Mouse (Mus musculus) CH12.LX (cell line): ENCODE results near the gene Stat2. TPM values are rescaled to one million over a fixed set of nuclear protein-coding genes. Genes with fewer than 3 reads are reported as not detected.

ENCODE experiments used
- DNase-seq: peaks from one replicate; pipeline ENCODE4 v3.0.0-alpha.2; 2013; ENCODE audit errors: extremely low read depth
- H3K27ac ChIP-seq: 2 replicates; pipeline ENCODE4 v1.5.1; 2012; ENCODE audit warnings: low read depth, mild to moderate bottlenecking, control low read depth, moderate library complexity; ENCODE audit not compliant: insufficient read depth
- H3K27me3 ChIP-seq: replicated peaks from 2 replicates; pipeline ENCODE3; 2012; ENCODE audit warnings: inconsistent platforms
- H3K36me3 ChIP-seq, 2 experiments: replicated peaks in 1 of 2; 2 replicates each; pipeline versions ENCODE3 to v1.6.1; 2012; ENCODE audit warnings: inconsistent platforms in 1 of 2, low read length in 1 of 2, mild to moderate bottlenecking in 1 of 2, mixed read lengths in 1 of 2, moderate library complexity in 1 of 2; ENCODE audit not compliant: control insufficient read depth in 1 of 2, insufficient read depth in 1 of 2
- H3K4me1 ChIP-seq, 2 experiments: 2 replicates each; pipeline ENCODE4 v1.6.1; 2012; ENCODE audit warnings: inconsistent platforms in 1 of 2, moderate library complexity in 1 of 2; ENCODE audit not compliant: insufficient read depth in 2 of 2, control insufficient read depth in 1 of 2
- H3K4me2 ChIP-seq: 2 replicates; pipeline ENCODE4 v1.6.1; 2012; ENCODE audit warnings: low read depth, mild to moderate bottlenecking, control low read depth; ENCODE audit not compliant: poor library complexity, insufficient read depth, severe bottlenecking
- H3K4me3 ChIP-seq, 3 experiments: fragments of 150-350 bp in 1 of 3; sonication (generic) in 1 of 3; replicated peaks in 1 of 3; 2 replicates each; pipeline versions ENCODE3 to v1.5.1; 2011 to 2012; ENCODE audit warnings: low read depth in 2 of 3, low read length in 2 of 3, mild to moderate bottlenecking in 2 of 3, moderate library complexity in 2 of 3, control low read depth in 1 of 3, improper control_type of control experiment in 1 of 3, inconsistent platforms in 1 of 3, mixed read lengths in 1 of 3; ENCODE audit not compliant: poor library complexity in 1 of 3
- H3K79me2 ChIP-seq: replicated peaks from 2 replicates; pipeline ENCODE4 v1.6.1; 2012; ENCODE audit warnings: mild to moderate bottlenecking, moderate library complexity; ENCODE audit not compliant: control insufficient read depth, poor library complexity, insufficient read depth, severe bottlenecking; ENCODE audit errors: extremely low read depth
- H3K9ac ChIP-seq: 2 replicates; pipeline ENCODE4 v1.6.1; 2012; ENCODE audit warnings: low read depth, mild to moderate bottlenecking, control low read depth, moderate library complexity; ENCODE audit not compliant: insufficient read depth
- H3K9me3 ChIP-seq: replicated peaks from 2 replicates; pipeline ENCODE3; 2012; ENCODE audit warnings: low read length, inconsistent platforms, mixed read lengths
- BHLHE40 ChIP-seq: IDR thresholded peaks from 2 replicates; pipeline ENCODE4 v1.6.1; 2011; ENCODE audit warnings: mild to moderate bottlenecking, low read depth, low read length, improper control_type of control experiment
- CHD1 ChIP-seq: IDR thresholded peaks from 2 replicates; pipeline ENCODE4 v1.6.1; 2012; ENCODE audit warnings: low read depth, low read length, improper control_type of control experiment, inconsistent platforms
- CHD2 ChIP-seq: IDR thresholded peaks from 2 replicates; pipeline ENCODE4 v1.6.1; 2011; ENCODE audit warnings: low read length, improper control_type of control experiment
- CTCF ChIP-seq, 2 experiments: IDR thresholded peaks in 1 of 2; conservative IDR thresholded peaks in 1 of 2; 2 replicates each; pipeline ENCODE4 v1.5.1; 2011 to 2012; ENCODE audit warnings: low read depth in 2 of 2, low read length in 2 of 2, improper control_type of control experiment in 1 of 2, inconsistent platforms in 1 of 2, mild to moderate bottlenecking in 1 of 2, moderate library complexity in 1 of 2
- E2F4 ChIP-seq: IDR thresholded peaks from 2 replicates; pipeline ENCODE4 v1.6.1; 2011; ENCODE audit warnings: low read depth, low read length, improper control_type of control experiment; ENCODE audit not compliant: insufficient replicate concordance
- ELF1 ChIP-seq: IDR thresholded peaks from 2 replicates; pipeline ENCODE4 v1.6.1; 2014; ENCODE audit warnings: low read depth, mild to moderate bottlenecking, inconsistent platforms, low read length, improper control_type of control experiment
- EP300 ChIP-seq: IDR thresholded peaks from 2 replicates; pipeline ENCODE4 v1.6.1; 2011; ENCODE audit warnings: low read length, improper control_type of control experiment
- ETS1 ChIP-seq: conservative IDR thresholded peaks from 2 replicates; pipeline ENCODE4 v1.6.1; 2012; ENCODE audit warnings: low read depth, mild to moderate bottlenecking, inconsistent platforms, low read length, improper control_type of control experiment, moderate library complexity
- HCFC1 ChIP-seq: IDR thresholded peaks from 2 replicates; pipeline ENCODE4 v1.6.1; 2012; ENCODE audit warnings: low read depth, mild to moderate bottlenecking, inconsistent platforms, low read length, improper control_type of control experiment
- KAT2A ChIP-seq: IDR thresholded peaks from 2 replicates; pipeline ENCODE4 v1.6.1; 2012; ENCODE audit warnings: low read length, improper control_type of control experiment, inconsistent platforms; ENCODE audit not compliant: insufficient replicate concordance
- MAFK ChIP-seq: IDR thresholded peaks from 2 replicates; pipeline ENCODE4 v1.6.1; 2011; ENCODE audit warnings: low read length, improper control_type of control experiment; ENCODE audit not compliant: insufficient replicate concordance
- MAX ChIP-seq: IDR thresholded peaks from 2 replicates; pipeline ENCODE4 v1.6.1; 2011; ENCODE audit warnings: low read length, improper control_type of control experiment
- MAZ ChIP-seq: IDR thresholded peaks from 2 replicates; pipeline ENCODE4 v1.6.1; 2012; ENCODE audit warnings: low read depth, mild to moderate bottlenecking, inconsistent platforms, low read length, improper control_type of control experiment, moderate library complexity
- MEF2A ChIP-seq: IDR thresholded peaks from 2 replicates; pipeline ENCODE4 v1.6.1; 2014; ENCODE audit warnings: low read depth, mild to moderate bottlenecking, inconsistent platforms, low read length, improper control_type of control experiment, borderline replicate concordance
- MXI1 ChIP-seq: IDR thresholded peaks from 2 replicates; pipeline ENCODE4 v1.6.1; 2011; ENCODE audit warnings: mild to moderate bottlenecking, low read depth, low read length, improper control_type of control experiment
- MYC ChIP-seq: IDR thresholded peaks from 2 replicates; pipeline ENCODE4 v1.6.1; 2011; ENCODE audit warnings: low read depth, mild to moderate bottlenecking, improper control_type of control experiment, low read length
- NELFE ChIP-seq: IDR thresholded peaks from 2 replicates; pipeline ENCODE4 v1.6.1; 2011; ENCODE audit warnings: low read depth, low read length, improper control_type of control experiment
- PAX5 ChIP-seq: IDR thresholded peaks from 2 replicates; pipeline ENCODE4 v1.6.1; 2012; ENCODE audit warnings: low read length, inconsistent platforms, mixed read lengths
- RAD21 ChIP-seq: IDR thresholded peaks from 2 replicates; pipeline ENCODE4 v1.6.1; 2011; ENCODE audit warnings: low read depth, mild to moderate bottlenecking, low read length, improper control_type of control experiment, moderate library complexity
- RCOR1 ChIP-seq: conservative IDR thresholded peaks from 2 replicates; pipeline ENCODE4 v1.6.1; 2012; ENCODE audit warnings: low read depth, mild to moderate bottlenecking, inconsistent platforms, low read length, improper control_type of control experiment
- SIN3A ChIP-seq: IDR thresholded peaks from 2 replicates; pipeline ENCODE4 v1.6.1; 2012; ENCODE audit warnings: low read length, improper control_type of control experiment, inconsistent platforms
- TBP ChIP-seq: conservative IDR thresholded peaks from 2 replicates; pipeline ENCODE4 v1.6.1; 2011; ENCODE audit warnings: low read depth, low read length, improper control_type of control experiment
- UBTF ChIP-seq: IDR thresholded peaks from 2 replicates; pipeline ENCODE4 v1.6.1; 2012; ENCODE audit warnings: low read depth, mild to moderate bottlenecking, inconsistent platforms, low read length, improper control_type of control experiment, moderate library complexity
- USF2 ChIP-seq: conservative IDR thresholded peaks from 2 replicates; pipeline ENCODE4 v1.6.1; 2011; ENCODE audit warnings: low read depth, low read length, improper control_type of control experiment
- ZC3H11A ChIP-seq: IDR thresholded peaks from 2 replicates; pipeline ENCODE4 v1.6.1; 2012; ENCODE audit warnings: low read depth, mild to moderate bottlenecking, inconsistent platforms, low read length, improper control_type of control experiment
- ZMIZ1 ChIP-seq: IDR thresholded peaks from 2 replicates; pipeline ENCODE4 v1.6.1; 2012; ENCODE audit warnings: low read depth, mild to moderate bottlenecking, inconsistent platforms, low read length, improper control_type of control experiment
- ZNF384 ChIP-seq: IDR thresholded peaks from 2 replicates; pipeline ENCODE4 v1.6.1; 2012; ENCODE audit warnings: low read depth, low read length, improper control_type of control experiment, inconsistent platforms
- dilution Hi-C: fragments of 300-500 bp; cut with MboI; formaldehyde crosslinking; loops from 2 replicates; pipeline ENCODE4 v1.14.3; 2020; ENCODE audit warnings: low sequenced_read_pairs; ENCODE audit not compliant: extremely low pct_unique_long_range_greater_than_20kb, extremely low pct_ligation_motif_present
- in situ Hi-C: fragments of 300-500 bp; cut with MboI; formaldehyde crosslinking; loops from 3 replicates; pipeline ENCODE4 v1.14.3; 2019; ENCODE audit warnings: low sequenced_read_pairs, low pct_ligation_motif_present, low pct_unique_long_range_greater_than_20kb, mixed read lengths
- polyA plus RNA-seq: library from polyadenylated mRNA; unstranded; fragments of >175 nt; gene quantifications from 2 replicates; pipeline ENCODE4 v1.2.1, GENCODE M21; 2012; ENCODE audit warnings: low read depth; ENCODE audit not compliant: insufficient read length
- total RNA-seq, 2 experiments: library from RNA; depleted of rRNA; stranded (reverse); fragments of 300-350 nt in 1 of 2; fragments of >200 nt in 1 of 2; gene quantifications; 2 replicates each; pipeline ENCODE4 v1.2.3; 2012 to 2014

Stat2 gene
- total and polyA plus RNA-seq, 3 experiments: 3.3 to 14.6 (median 12.5) TPM

GRCm38 (mm10) chr10:128310902-128311301 lies 40.5 kb downstream of the Stat2 start:
- H3K27ac ChIP-seq: no peak overlapping the region
- dilution Hi-C loops (no loop called here), in situ Hi-C loops (no loop called here)

GRCm38 (mm10) chr10:128315578-128315977 lies 45.2 kb downstream of the Stat2 start:
- no peak for DNase-seq
- in situ Hi-C loops (no loop called here), dilution Hi-C loops (no loop called here)
- Histone ChIP-seq H3K4me1 (peaks cover 0 to 6% of the 10 kb centered on the region in 2 experiments; a peak in 1 of 4 replicates), H3K36me3 (peaks cover 70 to 87% of the 10 kb centered on the region in 2 experiments)
- no peak for TF ChIP-seq MYC
- no peak for TF ChIP-seq ZMIZ1
- TF ChIP-seq EP300: no peak
- no peak for TF ChIP-seq ELF1
- TF ChIP-seq ZC3H11A: no peak
- no peak for TF ChIP-seq NELFE
- TF ChIP-seq MAZ: no peak
- no peak for TF ChIP-seq CHD2
- no peak for TF ChIP-seq PAX5
- TF ChIP-seq ZNF384: no peak
- no peak for TF ChIP-seq CTCF (conservative IDR thresholded peaks at IDR 0.05 in 1 of 2, IDR thresholded peaks at IDR 0.05 in 1 of 2; ENCODE audit: low read depth in 2 of 2, low read length in 2 of 2)
- no peak for TF ChIP-seq KAT2A
- TF ChIP-seq UBTF: no peak
- no peak for TF ChIP-seq CHD1
- TF ChIP-seq MAX: no peak
- no peak for TF ChIP-seq E2F4
- no peak for TF ChIP-seq USF2
- TF ChIP-seq, all 38 proteins: peak for 0
- no peak overlapping the region for H3K27ac ChIP-seq
- H3K4me3 ChIP-seq: no peak overlapping the region
- no peak overlapping the region for H3K4me2 ChIP-seq
- no peak overlapping the region for H3K9ac ChIP-seq
- H3K9me3 ChIP-seq: no peaks in the 10 kb centered on the region
- H3K79me2 ChIP-seq: no peaks in the 10 kb centered on the region
- H3K27me3 ChIP-seq: no peaks in the 10 kb centered on the region

More at GRCm38 (mm10) chr10:128310902-128311301, 40.5 kb downstream of the Stat2 start:
- H3K4me2 ChIP-seq: no peak overlapping the region
- peaks cover 37 to 80% of the 10 kb centered on the region in 2 experiments for H3K36me3 ChIP-seq
- no peaks in the 10 kb centered on the region for H3K79me2 ChIP-seq
- DNase-seq: no peak
- H3K4me1 ChIP-seq: peaks cover 10 to 25% of the 10 kb centered on the region in 2 experiments
- no peak for TF ChIP-seq PAX5
- no peak for TF ChIP-seq MYC
- no peak for TF ChIP-seq UBTF
- TF ChIP-seq ETS1: no peak
- no peak for TF ChIP-seq RAD21
- no peak for TF ChIP-seq USF2
- TF ChIP-seq CTCF (conservative IDR thresholded peaks at IDR 0.05 in 1 of 2, IDR thresholded peaks at IDR 0.05 in 1 of 2; ENCODE audit: low read depth in 2 of 2, low read length in 2 of 2): no peak
- TF ChIP-seq CHD2: no peak
- no peak for TF ChIP-seq RCOR1
- TF ChIP-seq SIN3A: no peak
- TF ChIP-seq MAFK: no peak
- TF ChIP-seq MEF2A: no peak
- no peak for TF ChIP-seq HCFC1
- TF ChIP-seq ZNF384: no peak
- no peak for TF ChIP-seq MXI1
- no peak for TF ChIP-seq EP300
- no peak for TF ChIP-seq BHLHE40
- TF ChIP-seq TBP: no peak
- H3K9ac ChIP-seq: no peak overlapping the region
- no peak overlapping the region for H3K4me3 ChIP-seq
- H3K27me3 ChIP-seq: no peaks in the 10 kb centered on the region
- no peaks in the 10 kb centered on the region for H3K9me3 ChIP-seq
